Mouse (Mus musculus) myocyte (in vitro differentiated cells): ENCODE data around the gene Hnrnpd.

ENCODE experiments used
- CEBPB ChIP-seq: IDR thresholded peaks from 2 replicates; pipeline ENCODE4 v1.6.1; 2011; ENCODE audit warnings: mild to moderate bottlenecking, moderate library complexity; ENCODE audit not compliant: poor library complexity, insufficient read depth, severe bottlenecking
- E2F4 ChIP-seq: IDR thresholded peaks from one replicate; pipeline ENCODE4 v1.6.1; 2011; ENCODE audit warnings: mild to moderate bottlenecking, control low read depth, moderate library complexity; ENCODE audit not compliant: insufficient read depth
- MAX ChIP-seq: IDR thresholded peaks from one replicate; pipeline ENCODE4 v1.6.1; 2011; ENCODE audit warnings: low read depth, mild to moderate bottlenecking, control low read depth
- MYOD1 ChIP-seq, 3 experiments: IDR thresholded peaks; one replicate each; pipeline ENCODE4 v1.6.1; 2011; ENCODE audit warnings: control low read depth in 2 of 3, low read depth in 2 of 3, mild to moderate bottlenecking in 2 of 3, moderate library complexity in 1 of 3; ENCODE audit not compliant: insufficient read length in 2 of 3, control insufficient read depth in 1 of 3
- MYOG ChIP-seq, 3 experiments: IDR thresholded peaks; one replicate each; pipeline ENCODE4 v1.6.1; 2011; ENCODE audit warnings: control low read depth in 2 of 3, low read depth in 2 of 3, mild to moderate bottlenecking in 2 of 3; ENCODE audit not compliant: insufficient read length in 2 of 3, control insufficient read depth in 1 of 3, insufficient read depth in 1 of 3
- POLR2A ChIP-seq: IDR thresholded peaks from one replicate; pipeline ENCODE4 v1.6.1; 2011; ENCODE audit warnings: low read depth, mild to moderate bottlenecking, control low read depth, moderate library complexity; ENCODE audit not compliant: insufficient read length
- POLR2AphosphoS2 ChIP-seq: IDR thresholded peaks from one replicate; pipeline ENCODE4 v1.6.1; 2011; ENCODE audit warnings: low read depth, control low read depth; ENCODE audit not compliant: insufficient read length
- REST ChIP-seq: IDR thresholded peaks from one replicate; pipeline ENCODE4 v1.6.1; 2011; ENCODE audit warnings: mild to moderate bottlenecking, control low read depth, moderate library complexity; ENCODE audit not compliant: insufficient read depth, insufficient read length
- SRF ChIP-seq: IDR thresholded peaks from one replicate; pipeline ENCODE4 v1.6.1; 2011; ENCODE audit warnings: low read depth; ENCODE audit not compliant: control insufficient read depth, insufficient read length
- TCF12 ChIP-seq: IDR thresholded peaks from one replicate; pipeline ENCODE4 v1.6.1; 2011; ENCODE audit warnings: mild to moderate bottlenecking, control low read depth; ENCODE audit not compliant: poor library complexity, insufficient read depth, severe bottlenecking
- TCF3 ChIP-seq: IDR thresholded peaks from one replicate; pipeline ENCODE4 v1.6.1; 2011; ENCODE audit warnings: low read depth, control low read depth; ENCODE audit not compliant: insufficient read length
- USF1 ChIP-seq: IDR thresholded peaks from one replicate; pipeline ENCODE4 v1.6.1; 2011; ENCODE audit warnings: low read depth, mild to moderate bottlenecking, control low read depth, moderate library complexity

DNA sequence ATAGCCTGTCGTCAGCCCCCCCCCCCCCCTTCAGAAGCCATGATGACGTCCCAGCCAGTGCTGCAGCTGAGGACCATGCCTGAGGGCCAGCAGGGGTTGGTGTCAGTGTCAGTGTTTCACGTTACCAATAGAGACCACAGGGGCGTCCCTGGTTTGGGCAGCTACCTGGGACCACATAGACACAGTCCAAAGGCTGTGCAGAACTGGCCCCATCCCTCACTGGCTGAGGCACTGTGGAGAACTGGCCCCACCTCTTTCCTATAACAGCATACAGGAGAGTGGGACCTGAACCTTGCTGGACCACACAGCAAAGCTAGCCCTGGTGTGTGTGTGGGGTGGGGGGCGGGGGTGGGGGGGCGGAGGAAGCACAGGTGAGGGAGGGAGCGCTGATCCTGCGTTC lies 21.8 kb upstream of the Hnrnpd start:
- TF ChIP-seq TCF12 = no peak
- no peak for TF ChIP-seq MAX
- no peak for TF ChIP-seq POLR2A
- no peak for TF ChIP-seq SRF
- TF ChIP-seq POLR2AphosphoS2 = no peak
- TF ChIP-seq E2F4 = no peak
- TF ChIP-seq MYOD1 (IDR thresholded peaks at IDR 0.05; ENCODE audit: control insufficient read depth in 1 of 3, insufficient read length in 2 of 3, low read depth in 2 of 3) = no peak
- no peak for TF ChIP-seq TCF3
- TF ChIP-seq MYOG (IDR thresholded peaks at IDR 0.05; ENCODE audit: control insufficient read depth in 1 of 3, insufficient read depth in 1 of 3, insufficient read length in 2 of 3, low read depth in 2 of 3) = no peak
- no peak for TF ChIP-seq USF1
- no peak for TF ChIP-seq CEBPB
- TF ChIP-seq REST = no peak
